Mouse (Mus musculus): Measurements from ENCODE around the gene Lingo1. TPM values are rescaled to one million over a fixed set of nuclear protein-coding genes. Genes with fewer than 3 reads are reported as not detected.

Lingo1 gene
- total and polyA plus RNA-seq, 3 experiments: 0.11 TPM; not detected in 2

GRCm38 (mm10) chr9:56606082-56606740 is 190.1 kb downstream of the Lingo1 start:
- H3K9me3 ChIP-seq (replicated peaks): no peaks in the 10 kb centered on the region
- H3K4me3 ChIP-seq (ENCODE audit: low read depth, low read length): no peak overlapping the region
- ATAC-seq (ENCODE audit: extremely low read depth, insufficient number of reproducible peaks, low FRiP score, poor library complexity, severe bottlenecking): no peak
- no peak for DNase-seq (ENCODE audit: low spot score)
- H3K36me3 ChIP-seq (replicated peaks): no peaks in the 10 kb centered on the region
- H3K4me1 ChIP-seq (ENCODE audit: insufficient read depth, low read depth, low read length): no peaks in the 10 kb centered on the region
- TF ChIP-seq GATA1 (IDR thresholded peaks at IDR 0.05; ENCODE audit: borderline replicate concordance, low read length) (no peak), GATA2 (IDR thresholded peaks at IDR 0.05; ENCODE audit: borderline replicate concordance, low read depth, low read length) (no peak), POLR2AphosphoS5 (IDR thresholded peaks at IDR 0.05; ENCODE audit: insufficient replicate concordance, low read depth, low read length) (no peak)
- peaks cover 14% of the 10 kb centered on the region; the same call in 1 of the 2 replicates for H3K27me3 ChIP-seq (ENCODE audit: insufficient read depth, low read length)

GRCm38 (mm10) chr9:56605443-56605806 is 190.8 kb downstream of the Lingo1 start:
- no peak for DNase-seq (ENCODE audit: low spot score)
- no peaks in the 10 kb centered on the region for H3K9me3 ChIP-seq (replicated peaks)
- no peaks in the 10 kb centered on the region for H3K4me1 ChIP-seq (ENCODE audit: insufficient read depth, low read depth, low read length)
- no peaks in the 10 kb centered on the region for H3K36me3 ChIP-seq (replicated peaks)
- ATAC-seq (ENCODE audit: extremely low read depth, insufficient number of reproducible peaks, low FRiP score, poor library complexity, severe bottlenecking): no peak
- peaks cover 14% of the 10 kb centered on the region; the same call in 1 of the 2 replicates for H3K27me3 ChIP-seq (ENCODE audit: insufficient read depth, low read length)
- no peak overlapping the region for H3K4me3 ChIP-seq (ENCODE audit: low read depth, low read length)
- TF ChIP-seq TAL1 (conservative IDR thresholded peaks at IDR 0.05; ENCODE audit: low read depth, low read length): no peak
- no peak for TF ChIP-seq CTCF (IDR thresholded peaks at IDR 0.05; ENCODE audit: low read depth, low read length)
- no peak for TF ChIP-seq POLR2AphosphoS5 (IDR thresholded peaks at IDR 0.05; ENCODE audit: insufficient replicate concordance, low read depth, low read length)
- no peak for TF ChIP-seq GATA1 (IDR thresholded peaks at IDR 0.05; ENCODE audit: borderline replicate concordance, low read length)
- TF ChIP-seq GATA2 (IDR thresholded peaks at IDR 0.05; ENCODE audit: borderline replicate concordance, low read depth, low read length): no peak

GRCm38 (mm10) chr9:56604797-56605442 is 191.3 kb downstream of the Lingo1 start:
- H3K4me1 ChIP-seq (ENCODE audit: insufficient read depth, low read depth, low read length): no peaks in the 10 kb centered on the region
- no peaks in the 10 kb centered on the region for H3K9me3 ChIP-seq (replicated peaks)
- TF ChIP-seq TAL1 (conservative IDR thresholded peaks at IDR 0.05; ENCODE audit: low read depth, low read length): no peak
- TF ChIP-seq GATA1 (IDR thresholded peaks at IDR 0.05; ENCODE audit: borderline replicate concordance, low read length): no peak
- no peak for TF ChIP-seq POLR2AphosphoS5 (IDR thresholded peaks at IDR 0.05; ENCODE audit: insufficient replicate concordance, low read depth, low read length)
- no peak for TF ChIP-seq CTCF (IDR thresholded peaks at IDR 0.05; ENCODE audit: low read depth, low read length)
- TF ChIP-seq GATA2 (IDR thresholded peaks at IDR 0.05; ENCODE audit: borderline replicate concordance, low read depth, low read length): no peak
- DNase-seq (ENCODE audit: low spot score) (no peak), ATAC-seq (ENCODE audit: extremely low read depth, insufficient number of reproducible peaks, low FRiP score, poor library complexity, severe bottlenecking) (no peak)
- H3K4me3 ChIP-seq (ENCODE audit: low read depth, low read length): no peak overlapping the region
- peaks cover 14% of the 10 kb centered on the region; the same call in 1 of the 2 replicates for H3K27me3 ChIP-seq (ENCODE audit: insufficient read depth, low read length)
- no peaks in the 10 kb centered on the region for H3K36me3 ChIP-seq (replicated peaks)

- Histone ChIP-seq H3K27me3 (ENCODE audit: insufficient read depth, low read length) (peaks cover 4% of the 10 kb centered on the region; the same call in 1 of the 2 replicates), H3K9me3 (replicated peaks) (no peaks in the 10 kb centered on the region), H3K36me3 (replicated peaks) (no peaks in the 10 kb centered on the region), H3K4me3 (ENCODE audit: low read depth, low read length) (no peak overlapping the region), H3K4me1 (ENCODE audit: insufficient read depth, low read depth, low read length) (no peaks in the 10 kb centered on the region)
- TF ChIP-seq GATA2 (IDR thresholded peaks at IDR 0.05; ENCODE audit: borderline replicate concordance, low read depth, low read length): no peak
- no peak for TF ChIP-seq CTCF (IDR thresholded peaks at IDR 0.05; ENCODE audit: low read depth, low read length)
- TF ChIP-seq TAL1 (conservative IDR thresholded peaks at IDR 0.05; ENCODE audit: low read depth, low read length): no peak
- TF ChIP-seq GATA1 (IDR thresholded peaks at IDR 0.05; ENCODE audit: borderline replicate concordance, low read length): no peak
- no peak for TF ChIP-seq POLR2AphosphoS5 (IDR thresholded peaks at IDR 0.05; ENCODE audit: insufficient replicate concordance, low read depth, low read length)
- no peak for DNase-seq (ENCODE audit: low spot score)
- no peak for ATAC-seq (ENCODE audit: extremely low read depth, insufficient number of reproducible peaks, low FRiP score, poor library complexity, severe bottlenecking)
Observed at GRCm38 (mm10) chr9:56600655-56601054, 195.6 kb downstream of the Lingo1 start.

GRCm38 (mm10) chr9:56592639-56593038 is 203.6 kb downstream of the Lingo1 start:
- H3K36me3 ChIP-seq (replicated peaks): no peaks in the 10 kb centered on the region
- H3K4me1 ChIP-seq (ENCODE audit: insufficient read depth, low read depth, low read length): no peaks in the 10 kb centered on the region
- H3K4me3 ChIP-seq (ENCODE audit: low read depth, low read length): no peak overlapping the region
- TF ChIP-seq TAL1 (conservative IDR thresholded peaks at IDR 0.05; ENCODE audit: low read depth, low read length): no peak
- TF ChIP-seq CTCF (IDR thresholded peaks at IDR 0.05; ENCODE audit: low read depth, low read length): no peak
- no peak for TF ChIP-seq POLR2AphosphoS5 (IDR thresholded peaks at IDR 0.05; ENCODE audit: insufficient replicate concordance, low read depth, low read length)
- TF ChIP-seq GATA1 (IDR thresholded peaks at IDR 0.05; ENCODE audit: borderline replicate concordance, low read length): no peak
- TF ChIP-seq GATA2 (IDR thresholded peaks at IDR 0.05; ENCODE audit: borderline replicate concordance, low read depth, low read length): no peak
- no peaks in the 10 kb centered on the region for H3K27me3 ChIP-seq (ENCODE audit: insufficient read depth, low read length)
- ATAC-seq (ENCODE audit: extremely low read depth, insufficient number of reproducible peaks, low FRiP score, poor library complexity, severe bottlenecking): no peak
- no peak for DNase-seq (ENCODE audit: low spot score)
- H3K9me3 ChIP-seq (replicated peaks): no peaks in the 10 kb centered on the region

- Histone ChIP-seq H3K36me3 (replicated peaks) (no peaks in the 10 kb centered on the region), H3K9me3 (replicated peaks) (no peaks in the 10 kb centered on the region), H3K4me3 (ENCODE audit: low read depth, low read length) (no peak overlapping the region), H3K27me3 (ENCODE audit: insufficient read depth, low read length) (no peaks in the 10 kb centered on the region), H3K4me1 (ENCODE audit: insufficient read depth, low read depth, low read length) (no peaks in the 10 kb centered on the region)
- ATAC-seq (ENCODE audit: extremely low read depth, insufficient number of reproducible peaks, low FRiP score, poor library complexity, severe bottlenecking) (no peak), DNase-seq (ENCODE audit: low spot score) (no peak)
- TF ChIP-seq CTCF (IDR thresholded peaks at IDR 0.05; ENCODE audit: low read depth, low read length): no peak
- TF ChIP-seq TAL1 (conservative IDR thresholded peaks at IDR 0.05; ENCODE audit: low read depth, low read length): no peak
- no peak for TF ChIP-seq POLR2AphosphoS5 (IDR thresholded peaks at IDR 0.05; ENCODE audit: insufficient replicate concordance, low read depth, low read length)
- TF ChIP-seq GATA2 (IDR thresholded peaks at IDR 0.05; ENCODE audit: borderline replicate concordance, low read depth, low read length): no peak
- no peak for TF ChIP-seq GATA1 (IDR thresholded peaks at IDR 0.05; ENCODE audit: borderline replicate concordance, low read length)
Observed at GRCm38 (mm10) chr9:56591248-56591888, 204.9 kb downstream of the Lingo1 start.

Data from G1E (cell line).